Mouse (Mus musculus): ENCODE data around the gene Fbxl8. TPM values are rescaled to one million over a fixed set of nuclear protein-coding genes. Genes with fewer than 3 reads are reported as not detected.

Fbxl8 gene
- polyA plus RNA-seq, 1 experiment, result 6.2 TPM

DNA sequence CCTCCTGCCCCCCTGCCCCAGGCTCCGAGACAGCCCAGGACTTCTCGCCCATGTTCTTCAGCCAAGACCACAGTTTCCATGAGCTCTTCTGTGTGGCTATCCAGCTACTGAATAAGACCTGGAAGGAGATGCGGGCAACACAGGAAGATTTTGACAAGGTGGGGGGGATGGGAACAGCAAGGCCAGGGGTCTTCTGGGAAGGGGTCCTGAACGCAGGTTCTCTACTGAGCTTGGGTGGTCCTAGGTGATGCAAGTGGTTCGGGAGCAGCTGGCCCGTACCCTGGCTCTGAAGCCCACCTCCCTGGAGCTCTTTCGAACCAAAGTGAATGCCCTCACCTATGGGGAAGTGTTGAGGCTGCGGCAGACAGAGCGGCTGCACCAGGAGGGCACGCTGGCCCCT, 44.0 kb downstream of the Fbxl8 start:
- Histone ChIP-seq H3K9me3 (no peaks in the 10 kb centered on the region), H3K27me3 (replicated peaks) (no peaks in the 10 kb centered on the region), H3K36me3 (replicated peaks; ENCODE audit: low read length) (peaks cover 93% of the 10 kb centered on the region), H3K4me1 (peaks cover 95% of the 10 kb centered on the region), H3K4me3 (replicated peaks) (no peak overlapping the region)
- TF ChIP-seq FLI1 (IDR thresholded peaks at IDR 0.05; ENCODE audit: low read length) (no peak), GATA1 (IDR thresholded peaks at IDR 0.05; ENCODE audit: borderline replicate concordance, low read length) (no peak)

DNA sequence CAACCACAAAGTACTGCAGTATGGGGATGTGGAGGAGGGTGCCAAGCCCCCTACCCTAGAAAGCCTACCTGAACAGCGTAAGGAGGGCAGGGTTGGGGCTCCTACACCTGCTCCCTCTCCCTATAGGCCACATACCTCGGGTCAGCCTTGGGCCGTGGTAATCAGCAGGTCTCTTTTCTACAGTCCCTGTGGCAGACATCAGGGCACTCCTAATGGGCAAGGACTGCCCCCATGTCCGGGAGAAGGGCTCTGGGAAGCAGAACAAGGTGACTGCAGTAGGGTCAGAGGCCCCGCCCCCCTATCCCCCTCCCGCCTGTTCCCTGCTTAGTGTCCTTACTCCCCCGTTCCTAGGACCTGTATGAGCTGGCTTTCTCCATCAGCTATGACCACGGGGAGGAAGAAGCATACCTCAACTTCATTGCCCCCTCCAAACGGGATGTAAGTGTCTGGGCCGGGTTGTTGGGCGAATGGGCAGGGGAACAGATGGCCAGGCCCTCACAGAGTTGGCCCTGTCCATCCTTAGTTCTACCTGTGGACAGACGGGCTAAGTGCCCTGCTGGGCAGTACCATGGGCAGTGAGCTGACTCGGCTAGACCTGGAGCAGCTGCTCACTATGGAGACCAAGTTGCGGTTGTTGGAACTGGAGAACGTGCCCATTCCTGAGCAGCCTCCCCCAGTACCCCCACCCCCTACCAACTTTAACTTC, 44.8 kb downstream of the Fbxl8 start:
- TF ChIP-seq GATA1 (IDR thresholded peaks at IDR 0.05; ENCODE audit: borderline replicate concordance, low read length) (no peak), FLI1 (IDR thresholded peaks at IDR 0.05; ENCODE audit: low read length) (no peak)
- Histone ChIP-seq H3K27me3 (replicated peaks) (no peaks in the 10 kb centered on the region), H3K4me3 (replicated peaks) (no peak overlapping the region), H3K36me3 (replicated peaks; ENCODE audit: low read length) (peaks cover 93% of the 10 kb centered on the region), H3K4me1 (peaks cover 95% of the 10 kb centered on the region), H3K9me3 (no peaks in the 10 kb centered on the region)

DNA sequence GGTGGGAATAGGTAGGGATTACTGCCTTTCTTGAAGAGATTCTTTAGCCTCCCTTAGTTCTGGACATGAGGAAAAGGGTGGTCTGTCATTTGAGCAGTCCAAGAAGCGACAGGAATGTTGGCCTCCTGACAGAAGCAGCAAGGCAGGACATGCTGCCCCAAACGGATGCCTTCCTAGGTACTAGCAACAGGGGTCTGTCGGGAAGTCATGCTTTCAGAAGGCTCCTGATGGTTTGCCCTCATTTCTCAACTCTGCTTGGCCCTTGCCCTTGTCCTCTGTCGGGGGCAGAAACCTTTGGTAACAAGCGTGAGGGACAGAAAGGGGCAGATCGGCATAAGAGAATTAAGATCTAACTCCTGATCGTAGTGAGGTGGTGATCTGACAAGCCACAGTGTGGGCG, 45.7 kb downstream of the Fbxl8 start:
- no peaks in the 10 kb centered on the region for H3K27me3 ChIP-seq (replicated peaks)
- TF ChIP-seq FLI1 (IDR thresholded peaks at IDR 0.05; ENCODE audit: low read length), result no peak
- no peak for TF ChIP-seq GATA1 (IDR thresholded peaks at IDR 0.05; ENCODE audit: borderline replicate concordance, low read length)
- no peaks in the 10 kb centered on the region for H3K9me3 ChIP-seq
- peaks cover 95% of the 10 kb centered on the region for H3K4me1 ChIP-seq
- no peak overlapping the region for H3K4me3 ChIP-seq (replicated peaks)
- H3K36me3 ChIP-seq (replicated peaks; ENCODE audit: low read length), result peaks cover 94% of the 10 kb centered on the region

DNA sequence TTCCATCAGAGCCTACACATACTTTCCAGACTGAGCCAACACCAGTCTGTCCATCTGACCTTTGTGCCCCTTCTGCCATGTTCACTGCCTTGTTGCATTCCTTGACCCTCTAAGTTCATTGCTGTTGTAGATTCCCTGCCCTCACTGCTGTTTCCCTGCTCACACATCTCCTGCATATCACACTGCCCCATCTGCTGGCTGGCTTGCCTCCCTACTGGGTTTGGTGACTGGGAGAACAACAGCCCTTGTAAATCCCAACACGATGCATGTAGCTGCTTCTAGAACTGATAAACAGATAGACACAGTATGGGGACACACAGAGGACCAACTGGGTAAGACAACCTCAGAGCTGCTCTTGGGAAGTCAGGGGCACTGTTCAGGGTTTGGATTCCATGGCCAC, 47.3 kb downstream of the Fbxl8 start:
- no peaks in the 10 kb centered on the region for H3K27me3 ChIP-seq (replicated peaks)
- H3K36me3 ChIP-seq (replicated peaks; ENCODE audit: low read length), result peaks cover 99% of the 10 kb centered on the region
- peaks cover 95% of the 10 kb centered on the region for H3K4me1 ChIP-seq
- peak overlapping the region; percentile 9 for H3K4me3 ChIP-seq (replicated peaks)
- no peaks in the 10 kb centered on the region for H3K9me3 ChIP-seq
- TF ChIP-seq GATA1 (IDR thresholded peaks at IDR 0.05; ENCODE audit: borderline replicate concordance, low read length) (no peak), FLI1 (IDR thresholded peaks at IDR 0.05; ENCODE audit: low read length) (no peak)

DNA sequence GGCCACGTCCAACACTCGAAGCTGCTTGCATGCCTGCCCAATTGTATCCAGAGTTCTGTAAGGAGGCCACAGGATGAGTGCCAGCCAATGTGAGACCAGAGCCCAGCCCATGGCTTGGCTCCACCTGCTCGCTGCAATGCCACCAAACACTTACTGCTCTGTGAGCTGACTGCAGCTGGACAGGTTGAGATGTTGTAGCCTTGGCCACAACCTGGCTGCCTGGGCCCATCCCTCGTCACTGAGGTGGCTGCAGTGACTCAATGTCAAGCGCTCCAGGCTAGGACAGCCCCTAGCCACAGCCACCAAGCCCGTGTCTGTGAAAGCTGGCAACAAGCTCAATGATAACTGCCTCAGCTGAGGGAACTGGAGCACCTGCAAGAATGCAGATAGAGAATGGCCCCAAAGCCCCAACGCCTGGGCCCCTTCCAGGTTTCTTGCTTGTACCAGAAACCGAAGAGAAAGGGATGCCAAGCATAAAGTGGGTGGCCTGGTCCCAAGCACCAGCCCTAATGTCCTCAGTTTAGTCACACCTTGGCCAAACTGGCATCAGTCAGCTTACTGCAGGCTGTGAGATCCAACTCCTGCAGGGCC, 48.5 kb downstream of the Fbxl8 start:
- Histone ChIP-seq H3K36me3 (replicated peaks; ENCODE audit: low read length) (peaks cover 99% of the 10 kb centered on the region), H3K27me3 (replicated peaks) (no peaks in the 10 kb centered on the region), H3K9me3 (no peaks in the 10 kb centered on the region), H3K4me1 (peaks cover 95% of the 10 kb centered on the region), H3K4me3 (replicated peaks) (peak overlapping the region; percentile 59)
- TF ChIP-seq GATA1 (IDR thresholded peaks at IDR 0.05; ENCODE audit: borderline replicate concordance, low read length) (no peak), FLI1 (IDR thresholded peaks at IDR 0.05; ENCODE audit: low read length) (no peak)

DNA sequence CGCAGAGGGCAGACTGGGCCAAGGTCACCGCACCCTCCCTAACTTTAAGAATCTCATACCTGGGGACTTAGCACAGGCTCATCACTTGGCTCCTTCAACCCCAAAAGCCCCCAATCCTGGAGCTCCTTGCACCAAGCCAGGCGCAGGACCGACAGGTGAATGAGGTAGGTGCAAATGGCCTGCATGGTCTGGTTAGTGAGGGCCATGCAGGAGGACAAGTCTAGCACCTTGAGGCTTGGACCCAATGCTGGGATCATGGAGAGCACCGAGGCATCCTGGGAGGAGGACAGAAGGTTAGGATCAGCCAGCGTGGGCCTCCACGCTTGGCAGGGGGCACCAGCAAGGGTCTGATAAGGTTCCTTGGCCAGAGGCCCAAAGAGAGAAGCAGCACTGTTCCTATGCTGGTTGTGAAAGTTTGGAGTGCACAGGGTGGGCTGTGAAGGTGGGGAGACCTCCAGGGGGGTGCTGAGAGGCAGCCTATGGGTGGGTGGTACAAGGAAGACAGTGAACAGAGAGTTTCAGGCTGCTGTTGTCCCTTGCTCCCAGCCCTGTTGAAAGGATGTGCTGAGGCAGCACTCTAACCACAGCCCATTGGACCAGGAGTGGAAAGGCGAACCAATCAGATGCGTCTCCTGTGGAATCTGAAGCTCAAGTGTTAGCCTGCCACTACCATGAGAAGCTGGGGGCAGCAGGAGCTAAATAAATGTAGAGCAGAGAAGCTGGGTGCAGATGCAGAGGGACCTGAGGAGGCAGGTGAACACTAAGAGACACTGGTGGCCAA, 49.4 kb downstream of the Fbxl8 start:
- Histone ChIP-seq H3K9me3 (no peaks in the 10 kb centered on the region), H3K36me3 (replicated peaks; ENCODE audit: low read length) (peaks cover 99% of the 10 kb centered on the region), H3K4me3 (replicated peaks) (no peak overlapping the region), H3K27me3 (replicated peaks) (no peaks in the 10 kb centered on the region), H3K4me1 (peaks cover 95% of the 10 kb centered on the region)
- TF ChIP-seq FLI1 (IDR thresholded peaks at IDR 0.05; ENCODE audit: low read length) (no peak), GATA1 (IDR thresholded peaks at IDR 0.05; ENCODE audit: borderline replicate concordance, low read length) (no peak)

- TF ChIP-seq GATA1 (IDR thresholded peaks at IDR 0.05; ENCODE audit: borderline replicate concordance, low read length) (no peak), FLI1 (IDR thresholded peaks at IDR 0.05; ENCODE audit: low read length) (no peak)
- Histone ChIP-seq H3K27me3 (replicated peaks) (no peaks in the 10 kb centered on the region), H3K4me3 (replicated peaks) (peak overlapping the region; percentile 14), H3K4me1 (peaks cover 95% of the 10 kb centered on the region), H3K9me3 (no peaks in the 10 kb centered on the region), H3K36me3 (replicated peaks; ENCODE audit: low read length) (peaks cover 99% of the 10 kb centered on the region)
These were observed 50.8 kb downstream of the Fbxl8 start for GRCm38 (mm10) chr8:105315073-105315769.

- peaks cover 99% of the 10 kb centered on the region for H3K4me1 ChIP-seq
- TF ChIP-seq GATA1 (IDR thresholded peaks at IDR 0.05; ENCODE audit: borderline replicate concordance, low read length), result no peak
- TF ChIP-seq FLI1 (IDR thresholded peaks at IDR 0.05; ENCODE audit: low read length), result no peak
- H3K9me3 ChIP-seq, result no peaks in the 10 kb centered on the region
- H3K27me3 ChIP-seq (replicated peaks), result no peaks in the 10 kb centered on the region
- H3K36me3 ChIP-seq (replicated peaks; ENCODE audit: low read length), result peaks cover 90% of the 10 kb centered on the region
- H3K4me3 ChIP-seq (replicated peaks), result peak overlapping the region; percentile 75
These were observed 53.5 kb downstream of the Fbxl8 start for GRCm38 (mm10) chr8:105317941-105318340.

DNA sequence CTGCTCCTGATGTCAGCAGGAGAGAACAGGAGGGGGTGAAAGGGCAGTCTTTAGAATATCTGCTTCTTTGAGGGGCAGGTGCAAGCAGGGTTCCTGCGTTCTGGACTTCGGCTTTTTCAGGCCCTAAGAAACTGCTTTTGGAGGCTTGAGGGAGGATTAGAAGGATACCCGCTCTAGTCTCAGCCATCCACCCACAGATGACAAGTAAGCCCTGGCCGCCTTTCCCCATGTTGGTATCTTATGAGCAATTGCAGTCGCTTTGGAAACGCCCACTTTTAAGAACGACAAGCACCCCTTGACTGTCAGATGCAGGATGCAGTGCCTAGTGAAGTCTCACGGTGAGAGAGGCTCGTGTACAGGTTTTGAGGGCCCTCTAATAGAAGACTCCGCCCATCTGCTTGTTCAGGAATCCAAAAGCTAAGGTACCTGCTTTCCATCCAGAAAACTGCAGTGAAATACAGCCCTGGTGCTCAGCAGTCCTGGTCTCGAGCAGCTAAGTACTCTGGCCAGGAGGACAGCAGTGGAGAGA, 54.3 kb downstream of the Fbxl8 start:
- TF ChIP-seq FLI1 (IDR thresholded peaks at IDR 0.05; ENCODE audit: low read length), result no peak
- no peak for TF ChIP-seq GATA1 (IDR thresholded peaks at IDR 0.05; ENCODE audit: borderline replicate concordance, low read length)
- peak overlapping the region; percentile 88 for H3K4me3 ChIP-seq (replicated peaks)
- peaks cover 99% of the 10 kb centered on the region for H3K4me1 ChIP-seq
- no peaks in the 10 kb centered on the region for H3K9me3 ChIP-seq
- H3K36me3 ChIP-seq (replicated peaks; ENCODE audit: low read length), result peaks cover 88% of the 10 kb centered on the region
- H3K27me3 ChIP-seq (replicated peaks), result no peaks in the 10 kb centered on the region

Other genes with a start within 250 kb of the Fbxl8 start
- not detected in 2 replicates for gene Ces3a, start 216.0 kb upstream of the Fbxl8 start, polyA plus RNA-seq (2012; ENCODE audit: insufficient read depth, low replicate concordance)
- not detected in 2 replicates for gene Ces3b, start 180.9 kb upstream of the Fbxl8 start, polyA plus RNA-seq (2012; ENCODE audit: insufficient read depth, low replicate concordance)
- gene Ces4a, start 132.8 kb upstream of the Fbxl8 start, polyA plus RNA-seq (2012; ENCODE audit: insufficient read depth, low replicate concordance), result not detected in 2 replicates
- gene Cbfb, start 94.0 kb upstream of the Fbxl8 start, polyA plus RNA-seq (2012; ENCODE audit: insufficient read depth, low replicate concordance), result 2.1 and 15.3 TPM in 2 replicates
- 1.4 and 2.1 TPM in 2 replicates for gene D230025D16Rik, start 39.5 kb upstream of the Fbxl8 start, polyA plus RNA-seq (2012; ENCODE audit: insufficient read depth, low replicate concordance)
- 4.9 and 14.6 TPM in 2 replicates for gene B3gnt9, start 9.5 kb upstream of the Fbxl8 start, polyA plus RNA-seq (2012; ENCODE audit: insufficient read depth, low replicate concordance)
- gene Tradd, start within 50 bp of the Fbxl8 start, polyA plus RNA-seq (2012; ENCODE audit: insufficient read depth, low replicate concordance), result 32.6 and 35.8 TPM in 2 replicates
- gene Hsf4, start 5.2 kb downstream of the Fbxl8 start, polyA plus RNA-seq (2012; ENCODE audit: insufficient read depth, low replicate concordance), result 0.73 TPM in 1 of 2 replicates, not detected in the other
- 0.41 TPM in 1 of 2 replicates, not detected in the other for gene Nol3, start 11.5 kb downstream of the Fbxl8 start, polyA plus RNA-seq (2012; ENCODE audit: insufficient read depth, low replicate concordance)
- gene 4931428F04Rik, start 25.2 kb downstream of the Fbxl8 start, polyA plus RNA-seq (2012; ENCODE audit: insufficient read depth, low replicate concordance), result 1.6 and 1.8 TPM in 2 replicates
- gene Exoc3l, start 31.5 kb downstream of the Fbxl8 start, polyA plus RNA-seq (2012; ENCODE audit: insufficient read depth, low replicate concordance), result 76.3 and 141 TPM in 2 replicates
- gene E2f4, start 33.0 kb downstream of the Fbxl8 start, polyA plus RNA-seq (2012; ENCODE audit: insufficient read depth, low replicate concordance), result 39.4 and 41.2 TPM in 2 replicates
- 0.63 TPM in 1 of 2 replicates, not detected in the other for gene Elmo3, start 41.0 kb downstream of the Fbxl8 start, polyA plus RNA-seq (2012; ENCODE audit: insufficient read depth, low replicate concordance)
- 13.0 and 15.5 TPM in 2 replicates for gene Lrrc29, start 61.6 kb downstream of the Fbxl8 start, polyA plus RNA-seq (2012; ENCODE audit: insufficient read depth, low replicate concordance)
- 61.6 and 71.6 TPM in 2 replicates for gene Tmem208, start 61.7 kb downstream of the Fbxl8 start, polyA plus RNA-seq (2012; ENCODE audit: insufficient read depth, low replicate concordance)
- 78.6 and 155 TPM in 2 replicates for gene Fhod1, start 83.3 kb downstream of the Fbxl8 start, polyA plus RNA-seq (2012; ENCODE audit: insufficient read depth, low replicate concordance)
- 4.1 and 16.4 TPM in 2 replicates for gene Slc9a5, start 84.2 kb downstream of the Fbxl8 start, polyA plus RNA-seq (2012; ENCODE audit: insufficient read depth, low replicate concordance)
- 0.02 TPM in 1 of 2 replicates, not detected in the other for gene Plekhg4, start 108.6 kb downstream of the Fbxl8 start, polyA plus RNA-seq (2012; ENCODE audit: insufficient read depth, low replicate concordance)
- gene Kctd19, start 148.9 kb downstream of the Fbxl8 start, polyA plus RNA-seq (2012; ENCODE audit: insufficient read depth, low replicate concordance), result not detected in 2 replicates
- gene Lrrc36, start 148.9 kb downstream of the Fbxl8 start, polyA plus RNA-seq (2012; ENCODE audit: insufficient read depth, low replicate concordance), result not detected in 2 replicates
- 2.5 and 3.3 TPM in 2 replicates for gene Tppp3, start 206.9 kb downstream of the Fbxl8 start, polyA plus RNA-seq (2012; ENCODE audit: insufficient read depth, low replicate concordance)
- gene Zdhhc1, start 232.3 kb downstream of the Fbxl8 start, polyA plus RNA-seq (2012; ENCODE audit: insufficient read depth, low replicate concordance), result 5.4 and 9.0 TPM in 2 replicates

Measured in megakaryocyte, embryonic 14.5 days (primary cell).